Mouse (Mus musculus) thymus, adult 2 months (tissue): ENCODE results near the gene Slc39a1. TPM values are rescaled to one million over a fixed set of nuclear protein-coding genes. Genes with fewer than 3 reads are reported as not detected.
A peak's percentile ranks its signal among the peaks of the same experiment; 100 is the strongest.

ENCODE experiments used
- DNase-seq: peaks from one replicate; pipeline ENCODE4 v3.0.0; 2021
- H3K27ac ChIP-seq: fragments of 200-500 bp; 2 replicates; pipeline ENCODE4 v1.5.1; 2012; ENCODE audit warnings: low read length, control low read depth; ENCODE audit not compliant: control insufficient read depth, insufficient read depth
- H3K27me3 ChIP-seq: fragments of 200-500 bp; 2 replicates; pipeline ENCODE4 v1.6.1; 2012; ENCODE audit warnings: mild to moderate bottlenecking, low read length, moderate library complexity, mixed read lengths; ENCODE audit not compliant: control insufficient read depth, insufficient read depth
- H3K36me3 ChIP-seq: fragments of 200-500 bp; 2 replicates; pipeline ENCODE4 v1.6.1; 2012; ENCODE audit warnings: mild to moderate bottlenecking, low read length, moderate library complexity; ENCODE audit not compliant: control insufficient read depth, insufficient read depth
- H3K4me1 ChIP-seq: fragments of 200-500 bp; replicated peaks from 2 replicates; pipeline ENCODE4 v1.6.1; 2012; ENCODE audit warnings: low read length; ENCODE audit not compliant: control insufficient read depth, insufficient read depth
- H3K4me3 ChIP-seq: fragments of 200-500 bp; 2 replicates; pipeline ENCODE4 v1.5.1; 2012; ENCODE audit warnings: mild to moderate bottlenecking, low read length, control low read depth, moderate library complexity; ENCODE audit not compliant: control insufficient read depth, insufficient read depth
- CTCF ChIP-seq: fragments of 200-500 bp; IDR thresholded peaks from 2 replicates; pipeline ENCODE4 v1.5.1; 2012; ENCODE audit warnings: mild to moderate bottlenecking, control low read depth, low read length, moderate library complexity, borderline replicate concordance; ENCODE audit not compliant: control insufficient read depth, poor library complexity, insufficient read depth; ENCODE audit errors: extremely low read depth
- POLR2A ChIP-seq: fragments of 200-500 bp; IDR thresholded peaks from 2 replicates; pipeline ENCODE4 v1.6.1; 2012; ENCODE audit warnings: mild to moderate bottlenecking, low read length, control low read depth, moderate library complexity; ENCODE audit not compliant: control insufficient read depth, poor library complexity, insufficient read depth; ENCODE audit errors: extremely low read depth
- WGBS: fragments of 180-500 bp; shearing (Covaris S2); methylation state at CpG from one replicate; pipeline ENCODE4 v1.1.7; 2018; 5-methylcytosine and 5-hydroxymethylcytosine counted together
- polyA plus RNA-seq: library from polyadenylated mRNA; depleted of rRNA; stranded (reverse); fragments of >200 nt; gene quantifications from 2 replicates; pipeline ENCODE4 v1.2.3, GENCODE M21; 2012

Gene Slc39a1
- polyA plus RNA-seq, 1 experiment, result 68.5 TPM

DNA sequence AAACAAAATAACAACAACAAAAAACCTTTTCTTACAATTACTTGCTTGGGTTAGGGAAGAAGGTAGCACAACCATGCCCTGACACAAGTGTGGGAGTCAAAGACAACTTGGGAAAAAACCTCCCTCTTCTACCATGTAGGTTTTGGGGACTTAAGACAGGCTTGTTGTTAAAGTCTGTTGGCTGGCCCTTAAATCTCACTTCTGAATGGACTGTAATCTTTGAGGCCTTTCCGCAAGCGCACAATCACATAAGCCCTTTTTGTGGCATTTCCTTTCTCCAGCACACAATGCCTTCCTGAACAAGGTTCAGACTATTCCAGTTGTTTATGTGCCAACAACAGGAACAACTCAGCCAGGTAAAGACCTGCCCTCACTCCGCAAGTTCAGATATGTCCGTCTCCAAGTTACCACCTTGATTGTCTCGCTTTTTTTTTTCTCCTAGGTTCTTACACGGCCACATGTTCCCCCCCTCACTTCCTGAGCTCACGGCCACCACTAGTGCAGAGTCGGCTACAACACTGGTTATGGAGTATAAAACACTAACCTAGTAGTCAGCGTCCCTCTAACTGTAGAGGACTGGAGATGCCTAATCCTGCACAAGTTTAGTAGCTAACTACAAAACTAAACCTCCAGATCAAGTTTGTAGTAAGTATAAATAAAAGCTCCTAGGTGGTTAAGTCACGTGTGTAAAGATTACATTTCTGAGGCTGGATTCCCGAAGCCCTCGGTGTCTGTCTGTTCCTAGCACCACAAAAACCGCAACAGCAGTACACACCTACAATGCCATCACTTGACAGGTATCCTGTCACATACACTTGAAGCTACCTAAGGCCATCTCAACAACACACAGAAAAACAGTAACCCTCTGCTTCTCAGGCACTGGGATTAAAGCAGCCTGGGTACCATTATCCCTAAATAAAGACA lies 36.2 kb upstream of the Slc39a1 start:
- Histone ChIP-seq H3K27me3 (no peaks in the 10 kb centered on the region), H3K4me3 (no peak overlapping the region), H3K4me1 (peaks cover 10% of the 10 kb centered on the region), H3K36me3 (peaks cover 46% of the 10 kb centered on the region), H3K27ac (no peak overlapping the region)
- no peak for DNase-seq
- 50% methylated on average over 13 of the region's 13 CpGs for whole genome bisulfite sequencing
- no peak for TF ChIP-seq CTCF
- no peak for TF ChIP-seq POLR2A

DNA sequence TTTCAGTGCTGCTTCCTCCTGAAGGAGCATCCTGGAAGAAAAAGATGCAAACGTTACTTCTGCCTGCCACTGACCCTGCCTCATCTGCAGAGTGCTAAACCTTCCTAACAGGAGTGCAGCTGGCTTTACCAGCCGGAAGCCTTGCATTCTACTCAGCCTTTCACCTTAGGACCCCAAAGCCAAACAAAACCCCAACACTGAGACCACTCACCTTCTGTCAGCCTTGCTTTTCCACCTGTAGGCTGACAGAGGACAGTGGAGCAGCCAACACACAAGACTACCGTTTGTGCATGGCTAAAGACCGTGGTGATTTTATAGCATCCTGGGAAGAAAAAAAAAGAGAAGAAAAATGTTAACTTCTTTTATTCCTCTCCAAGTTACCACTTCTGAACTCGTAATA lies 35.2 kb upstream of the Slc39a1 start:
- TF ChIP-seq CTCF (no peak), POLR2A (no peak)
- WGBS, result 12% methylated on average over 5 of the region's 5 CpGs
- Histone ChIP-seq H3K36me3 (peaks cover 40% of the 10 kb centered on the region), H3K4me3 (peak overlapping the region; percentile 43), H3K27ac (no peak overlapping the region), H3K4me1 (peaks cover 10% of the 10 kb centered on the region), H3K27me3 (no peaks in the 10 kb centered on the region)
- DNase-seq, result no peak

GRCm38 (mm10) chr3:90213377-90213866 lies 34.5 kb upstream of the Slc39a1 start, which contains the start of the genes Rps27 and Rab13:
Gene Rps27, minus strand, starts transcription at chr3:90213651.
Gene Rab13, plus strand, starts transcription at chr3:90213695.
- WGBS, result under 1% methylated on average over 42 of the region's 42 CpGs
- H3K4me1 ChIP-seq, result peaks cover 10% of the 10 kb centered on the region

DNA sequence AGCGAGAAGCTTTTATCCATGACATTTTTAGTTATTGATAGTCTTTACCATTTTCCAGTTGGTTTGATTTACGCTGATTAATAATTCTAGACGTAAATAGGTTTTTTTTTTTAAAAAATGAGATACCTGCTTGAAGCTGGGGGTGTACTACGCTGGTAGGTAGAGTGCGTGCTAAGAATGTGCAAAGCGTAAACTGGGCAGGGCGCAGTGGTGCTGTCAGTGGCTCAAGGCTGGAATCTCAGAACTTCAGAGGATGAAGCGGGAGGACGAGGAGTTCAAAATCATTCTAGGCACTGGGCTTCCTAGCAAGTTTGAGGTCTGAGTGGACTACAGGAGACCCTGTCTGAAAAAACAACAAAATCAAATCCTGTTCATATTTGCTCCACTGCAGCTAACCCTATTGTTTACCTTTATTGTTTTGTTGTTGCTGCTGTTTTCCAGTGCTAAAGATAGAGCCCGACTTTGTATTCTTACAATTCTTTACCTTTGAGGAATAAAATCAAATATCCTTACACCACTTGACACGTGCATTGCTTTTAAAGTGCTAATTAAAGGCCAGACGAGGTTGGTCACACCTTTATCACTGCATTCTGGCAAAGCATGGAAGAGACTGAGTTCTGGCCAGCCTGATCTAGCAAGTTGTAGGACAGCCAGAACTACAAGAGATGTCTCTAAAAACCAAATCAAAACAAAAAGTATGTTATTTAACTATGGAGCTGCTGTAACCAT lies 33.9 kb upstream of the Slc39a1 start:
- Histone ChIP-seq H3K27me3 (no peaks in the 10 kb centered on the region), H3K36me3 (peaks cover 27% of the 10 kb centered on the region), H3K27ac (no peak overlapping the region), H3K4me3 (no peak overlapping the region; the same call in 1 of the 2 replicates), H3K4me1 (peaks cover 10% of the 10 kb centered on the region)
- no peak for TF ChIP-seq CTCF
- no peak for TF ChIP-seq POLR2A
- no peak for DNase-seq
- 43% methylated on average over 12 of the region's 12 CpGs for WGBS

More at GRCm38 (mm10) chr3:90213377-90213866, 34.5 kb upstream of the Slc39a1 start, which contains the start of the genes Rps27 and Rab13:
- peaks cover 33% of the 10 kb centered on the region for H3K36me3 ChIP-seq
- peak within 1 kb of the TSS; percentile 75 for H3K4me3 ChIP-seq
- 0 out of 2 replicates have a peak within 1 kb of the TSS, but pooled peaks have one; percentile 7 for H3K27ac ChIP-seq
- peak; percentile 84 for DNase-seq
- no peaks in the 10 kb centered on the region for H3K27me3 ChIP-seq
- TF ChIP-seq POLR2A (peak; percentile 99), CTCF (no peak)

DNA sequence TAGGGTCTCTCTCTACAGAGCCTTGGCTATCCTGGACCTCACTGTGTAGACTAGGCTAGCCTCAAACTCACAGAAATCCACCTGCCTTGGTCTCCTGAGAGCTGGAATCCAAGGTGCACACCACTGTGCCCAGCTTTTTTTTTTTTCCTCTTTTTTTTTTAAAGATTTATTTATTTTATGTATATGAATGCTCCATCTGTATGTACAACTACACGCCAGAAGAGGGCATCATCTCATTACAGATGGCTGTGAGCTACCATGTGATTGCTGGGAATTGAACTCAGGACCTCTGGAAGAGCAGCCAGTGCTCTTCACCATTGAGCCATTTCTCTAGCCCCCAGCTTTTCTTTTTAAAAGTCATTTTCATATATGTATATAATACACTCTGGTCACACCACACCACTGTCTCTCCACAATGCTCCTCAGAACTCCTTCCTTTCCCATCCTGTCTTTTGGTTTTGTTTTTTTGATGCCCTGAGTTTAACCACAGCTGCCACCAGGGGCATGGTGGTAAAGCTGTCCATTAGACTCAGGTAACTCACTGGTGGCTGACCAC lies 32.1 kb upstream of the Slc39a1 start:
- peak; percentile 30 for DNase-seq
- Histone ChIP-seq H3K36me3 (peaks cover 16% of the 10 kb centered on the region), H3K4me3 (no peak overlapping the region), H3K27me3 (no peaks in the 10 kb centered on the region), H3K27ac (no peak overlapping the region), H3K4me1 (peaks cover 14% of the 10 kb centered on the region)
- 74% methylated on average over 1 of the region's 1 CpGs for WGBS
- TF ChIP-seq POLR2A (no peak), CTCF (no peak)

DNA sequence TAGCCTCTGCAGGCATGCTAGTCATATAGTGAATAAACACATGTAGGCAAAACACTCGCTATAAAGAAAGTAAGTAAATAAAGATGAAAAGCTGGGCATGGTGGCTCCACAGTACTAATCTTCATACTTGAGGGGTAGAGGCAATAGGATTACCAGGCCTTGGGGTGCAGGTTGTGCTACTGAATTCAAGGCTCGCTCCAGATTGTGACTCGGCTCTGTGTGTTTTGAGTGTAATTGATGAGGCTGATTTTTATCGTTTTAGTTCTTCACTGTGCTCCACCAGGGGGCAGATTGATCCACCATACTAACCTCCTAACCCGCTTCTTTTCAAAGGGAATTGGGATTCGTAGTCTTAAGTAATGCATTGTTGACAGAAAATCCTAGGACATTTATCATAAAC lies 27.9 kb upstream of the Slc39a1 start:
- Histone ChIP-seq H3K4me3 (no peak overlapping the region), H3K36me3 (no peaks in the 10 kb centered on the region), H3K27me3 (no peaks in the 10 kb centered on the region), H3K27ac (no peak overlapping the region), H3K4me1 (peaks cover 4% of the 10 kb centered on the region)
- WGBS, result 10% methylated on average over 6 of the region's 6 CpGs
- TF ChIP-seq POLR2A (no peak), CTCF (no peak)
- peak; percentile 50 for DNase-seq
